Mouse (Mus musculus): ENCODE measurements around the gene Timm8a1. TPM values are rescaled to one million over a fixed set of nuclear protein-coding genes. Genes with fewer than 3 reads are reported as not detected.

Gene Timm8a1
- 14.0 to 22.1 TPM (median 19.4 TPM) in 4 replicates for total RNA-seq (2023)

GRCm38 (mm10) chrX:134541145-134541954 lies at the start of gene Timm8a1:
Timm8a1 (minus strand) TSS chrX:134541865.

GRCm38 (mm10) chrX:134585103-134586002 lies 43.7 kb upstream of the Timm8a1 start, which contains the start of gene Rpl36a:
Rpl36a (plus strand) TSS chrX:134585654.

DNA sequence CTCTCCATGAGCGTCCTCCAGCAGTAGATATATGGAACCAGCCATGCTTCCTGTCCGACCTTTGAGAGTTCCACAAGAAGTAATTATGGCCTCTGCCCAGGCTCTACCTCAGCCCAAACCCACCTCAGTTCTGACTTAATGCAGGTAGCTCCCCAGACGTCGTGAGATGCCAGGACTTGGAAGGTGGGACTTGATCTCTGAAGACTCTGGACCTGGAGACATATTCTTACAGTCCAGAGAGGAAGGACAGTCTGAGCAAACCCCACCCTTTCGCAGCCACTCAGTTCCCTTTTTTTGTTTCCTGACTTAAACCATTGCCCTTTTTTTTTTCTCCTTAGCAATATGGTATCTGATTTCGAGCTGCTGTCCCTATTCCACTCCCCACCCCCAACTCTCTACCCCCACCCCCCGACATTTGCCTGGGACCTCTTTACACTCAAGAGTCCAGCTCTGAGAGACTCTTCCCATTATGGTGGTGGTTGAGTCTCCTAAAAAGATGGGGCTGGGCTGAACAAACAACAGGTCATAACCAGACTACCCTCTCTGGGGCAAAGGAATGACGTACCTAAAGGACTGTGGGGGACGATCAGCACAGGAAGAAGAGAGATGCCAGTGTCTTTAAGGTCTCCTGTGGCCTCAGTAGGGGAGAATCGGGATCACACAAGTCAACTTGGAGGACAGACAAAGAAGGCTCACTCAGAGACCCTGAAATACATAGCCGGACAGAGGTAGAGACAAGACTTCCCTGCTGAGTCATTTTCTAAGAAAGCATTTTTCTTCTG lies 41.4 kb upstream of the Timm8a1 start, which contains the start of gene Btk:
TSS of gene Btk (minus strand) at position 683 of the 782 bp plus-strand sequence.

Other genes starting within 250 kb of the Timm8a1 start
- gene Tmem35a, start 246.6 kb downstream of the Timm8a1 start, total RNA-seq (2023): not detected in 4 replicates
- gene Cenpi, start 233.8 kb downstream of the Timm8a1 start, total RNA-seq (2023): 1.2 to 2.6 TPM (median 1.7 TPM) in 4 replicates
- gene Drp2, start 137.3 kb downstream of the Timm8a1 start, total RNA-seq (2023): not detected in 4 replicates
- gene Taf7l, start 65.4 kb downstream of the Timm8a1 start, total RNA-seq (2023): not detected in 4 replicates
- 164 to 171 TPM (median 167 TPM) in 4 replicates for gene Btk, start 41.7 kb upstream of the Timm8a1 start, total RNA-seq (2023)
- 510 to 564 TPM (median 519 TPM) in 4 replicates for gene Rpl36a, start 43.8 kb upstream of the Timm8a1 start, total RNA-seq (2023)
- gene Gla, start 59.3 kb upstream of the Timm8a1 start, total RNA-seq (2023): 135 to 148 TPM (median 147 TPM) in 4 replicates
- gene Hnrnph2, start 59.3 kb upstream of the Timm8a1 start, total RNA-seq (2023): 153 to 171 TPM (median 166 TPM) in 4 replicates
- gene Armcx4, start 144.7 kb upstream of the Timm8a1 start, total RNA-seq (2023): 2.8 to 3.8 TPM (median 3.6 TPM) in 4 replicates
- 0.43 to 0.47 TPM in 2 of 4 replicates, not detected in the others for gene Armcx1, start 176.1 kb upstream of the Timm8a1 start, total RNA-seq (2023)
- gene Armcx6, start 209.6 kb upstream of the Timm8a1 start, total RNA-seq (2023): 3.3 to 4.4 TPM (median 3.7 TPM) in 4 replicates
- gene Armcx3, start 214.7 kb upstream of the Timm8a1 start, total RNA-seq (2023): 16.9 to 19.7 TPM (median 17.7 TPM) in 4 replicates

Data from B cell, adult 62 days (primary cell).